Mouse (Mus musculus) midbrain, embryonic 12.5 days (tissue): Measurements from ENCODE around the gene Cs. TPM values are rescaled to one million over a fixed set of nuclear protein-coding genes. Genes with fewer than 3 reads are reported as not detected.

Source experiments
- microRNA-seq: library from miRNA; unstranded; fragments of <30 nt; microRNA quantifications from one replicate; pipeline ENCODE4, GENCODE M21; 2017
- polyA plus RNA-seq: library from polyadenylated mRNA; unstranded; fragments of >200 nt; fragmentation: Nextera tagmentation; extraction: Ambion mirVana; gene quantifications from 2 replicates; pipeline ENCODE4 v1.2.1, GENCODE M21; 2016

Cs gene
- polyA plus RNA-seq, 1 experiment from 2014 or later, result 209 TPM

Small RNA genes within 50 kb of the gene (microRNA-seq; reads per million reads assigned to microRNA genes)
- gene Gm25361, result not detected
- not detected for gene Gm26308
- gene Mir6914, result not detected
- 3.9 reads per million, percentile 15 among the genes with 10 or more reads in this experiment for gene Mir6915

Other genes with a start within 250 kb of the Cs start
- 14.1 and 16.0 TPM in 2 replicates for gene Baz2a, start 246.2 kb upstream of the Cs start, polyA plus RNA-seq
- 19.6 and 21.6 TPM in 2 replicates for gene Rbms2, start 157.4 kb upstream of the Cs start, polyA plus RNA-seq
- 0.71 and 0.91 TPM in 2 replicates for gene Gls2, start 143.3 kb upstream of the Cs start, polyA plus RNA-seq
- gene Spryd4, start 125.9 kb upstream of the Cs start, polyA plus RNA-seq, result 21.4 and 24.1 TPM in 2 replicates
- 0.13 TPM in 1 of 2 replicates, not detected in the other for gene Mip, start 111.9 kb upstream of the Cs start, polyA plus RNA-seq
- 54.9 and 58.4 TPM in 2 replicates for gene Timeless, start 105.7 kb upstream of the Cs start, polyA plus RNA-seq
- 0.21 and 0.92 TPM in 2 replicates for gene Apon, start 83.6 kb upstream of the Cs start, polyA plus RNA-seq
- gene Apof, start 69.1 kb upstream of the Cs start, polyA plus RNA-seq, result not detected in 2 replicates
- 23.8 and 24.1 TPM in 2 replicates for gene Stat2, start 67.2 kb upstream of the Cs start, polyA plus RNA-seq
- gene Il23a, start 39.0 kb upstream of the Cs start, polyA plus RNA-seq, result not detected in 2 replicates
- 39.8 and 41.7 TPM in 2 replicates for gene Pan2, start 34.4 kb upstream of the Cs start, polyA plus RNA-seq
- 219 and 220 TPM in 2 replicates for gene Cnpy2, start 15.3 kb upstream of the Cs start, polyA plus RNA-seq
- gene Coq10a, start 31.3 kb downstream of the Cs start, polyA plus RNA-seq, result 28.6 and 33.6 TPM in 2 replicates
- 12.9 and 13.5 TPM in 2 replicates for gene Ankrd52, start 39.4 kb downstream of the Cs start, polyA plus RNA-seq
- not detected in 2 replicates for gene Slc39a5, start 63.5 kb downstream of the Cs start, polyA plus RNA-seq
- gene Nabp2, start 73.8 kb downstream of the Cs start, polyA plus RNA-seq, result 127 and 147 TPM in 2 replicates
- 57.6 and 60.7 TPM in 2 replicates for gene Rnf41, start 73.9 kb downstream of the Cs start, polyA plus RNA-seq
- gene Smarcc2, start 121.5 kb downstream of the Cs start, polyA plus RNA-seq, result 188 and 202 TPM in 2 replicates
- gene Myl6, start 156.4 kb downstream of the Cs start, polyA plus RNA-seq, result 747 and 793 TPM in 2 replicates
- gene Myl6b, start 161.0 kb downstream of the Cs start, polyA plus RNA-seq, result 2.7 and 3.0 TPM in 2 replicates
- gene Esyt1, start 188.1 kb downstream of the Cs start, polyA plus RNA-seq, result 25.6 and 26.6 TPM in 2 replicates
- 20.1 and 22.5 TPM in 2 replicates for gene Zc3h10, start 210.0 kb downstream of the Cs start, polyA plus RNA-seq
- gene Rpl41, start 211.6 kb downstream of the Cs start, polyA plus RNA-seq, result 2,391 and 2,602 TPM in 2 replicates
- 164 and 170 TPM in 2 replicates for gene Pa2g4, start 228.3 kb downstream of the Cs start, polyA plus RNA-seq